Mouse (Mus musculus): ENCODE results near the gene Olfr1497.

DNA sequence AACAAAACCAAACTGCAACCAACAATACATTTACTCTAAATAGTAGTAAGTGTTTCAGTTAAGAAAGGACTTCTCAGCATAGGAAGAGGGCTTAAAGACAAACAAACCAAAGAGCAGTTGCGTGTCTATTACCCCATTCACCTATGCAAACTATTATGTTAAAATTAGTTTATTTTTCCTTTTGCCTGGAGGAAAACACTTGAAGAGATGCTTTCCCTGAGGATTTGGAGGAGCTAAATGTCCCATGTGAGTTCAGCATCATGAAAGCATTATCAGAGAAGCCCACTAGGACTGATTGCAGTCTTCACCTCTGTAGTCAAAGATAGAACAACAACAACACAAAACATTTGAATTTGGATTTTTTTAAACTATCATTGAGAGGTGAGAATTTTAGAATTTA lies 20.4 kb downstream of the Olfr1497 start, which contains the start of gene Olfr1496:
- TF ChIP-seq CTCF (IDR thresholded peaks at IDR 0.05) (no peak), EP300 (IDR thresholded peaks at IDR 0.05; ENCODE audit: insufficient read depth, low read depth, low read length) (no peak)
